Mouse (Mus musculus) CD4-positive naive resting alpha-beta T cell, adult 57 days (primary cell): ENCODE results near the gene BC048403. TPM values are rescaled to one million over a fixed set of nuclear protein-coding genes. Genes with fewer than 3 reads are reported as not detected.

Experiments
- total RNA-seq: library from RNA; stranded (reverse); gene quantifications from one replicate; pipeline ENCODE4 v1.2.4, GENCODE M21; 2023

BC048403 gene
- total RNA-seq: 8.1 TPM

GRCm38 (mm10) chr10:121739548-121740505, at the start of gene BC048403:
BC048403 (plus strand) TSS chr10:121739937.

Other genes starting within 250 kb of the BC048403 start
- gene Tbk1, start 153.2 kb upstream of the BC048403 start, total RNA-seq: 75.4 TPM
- 45.4 TPM for gene Xpot, start 113.6 kb upstream of the BC048403 start, total RNA-seq
- gene D930020B18Rik, start 98.3 kb upstream of the BC048403 start, total RNA-seq: not detected